Mouse (Mus musculus) cortical plate, adult 2 months (tissue): ENCODE results near the gene Agbl5. TPM values are rescaled to one million over a fixed set of nuclear protein-coding genes. Genes with fewer than 3 reads are reported as not detected.

Source experiments
- H3K27ac ChIP-seq: fragments of 200-500 bp; 2 replicates; pipeline ENCODE4 v1.5.1; 2012; ENCODE audit warnings: low read length, control low read depth, inconsistent platforms; ENCODE audit not compliant: insufficient read depth
- H3K4me1 ChIP-seq: fragments of 200-500 bp; 2 replicates; pipeline ENCODE4 v1.6.1; 2011; ENCODE audit warnings: low read length; ENCODE audit not compliant: control insufficient read depth, insufficient read depth
- H3K4me3 ChIP-seq: fragments of 200-500 bp; 2 replicates; pipeline ENCODE4 v1.5.1; 2011; ENCODE audit warnings: mild to moderate bottlenecking, low read length, control low read depth; ENCODE audit not compliant: insufficient read depth
- CTCF ChIP-seq: fragments of 200-500 bp; IDR thresholded peaks from 2 replicates; pipeline ENCODE4 v1.5.1; 2011; ENCODE audit warnings: mild to moderate bottlenecking, control low read depth, low read length; ENCODE audit not compliant: insufficient read depth; ENCODE audit errors: extremely low read depth
- POLR2A ChIP-seq: fragments of 200-500 bp; IDR thresholded peaks from 2 replicates; pipeline ENCODE4 v1.6.1; 2011; ENCODE audit warnings: mild to moderate bottlenecking, low read length, control low read depth; ENCODE audit not compliant: insufficient read depth; ENCODE audit errors: extremely low read depth
- polyA plus RNA-seq: library from polyadenylated mRNA; depleted of rRNA; stranded (reverse); fragments of >200 nt; gene quantifications from 2 replicates; pipeline ENCODE4 v1.2.3, GENCODE M21; 2012

The Agbl5 gene
- polyA plus RNA-seq, 1 experiment: 15.7 TPM

DNA sequence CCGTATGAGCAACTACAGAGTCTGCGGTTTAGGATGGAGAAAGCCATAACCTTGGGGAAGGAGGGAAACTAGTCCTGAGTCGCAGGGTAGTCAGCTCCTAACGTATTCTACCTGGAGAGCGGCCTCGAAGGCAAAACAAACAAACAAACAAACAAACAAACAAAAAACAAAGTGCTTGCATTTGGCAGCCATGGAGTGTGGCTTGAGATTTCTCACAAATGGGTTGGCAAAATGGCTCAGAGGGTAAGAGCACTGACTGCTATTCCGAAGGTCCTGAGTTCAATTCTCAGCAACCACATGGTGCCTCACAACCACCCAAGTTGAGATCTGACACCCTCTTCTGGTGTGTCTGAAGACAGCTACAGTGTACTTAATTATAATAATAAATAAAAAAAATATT is 21.4 kb downstream of the Agbl5 start:
- no peak for TF ChIP-seq CTCF
- no peak for TF ChIP-seq POLR2A

DNA sequence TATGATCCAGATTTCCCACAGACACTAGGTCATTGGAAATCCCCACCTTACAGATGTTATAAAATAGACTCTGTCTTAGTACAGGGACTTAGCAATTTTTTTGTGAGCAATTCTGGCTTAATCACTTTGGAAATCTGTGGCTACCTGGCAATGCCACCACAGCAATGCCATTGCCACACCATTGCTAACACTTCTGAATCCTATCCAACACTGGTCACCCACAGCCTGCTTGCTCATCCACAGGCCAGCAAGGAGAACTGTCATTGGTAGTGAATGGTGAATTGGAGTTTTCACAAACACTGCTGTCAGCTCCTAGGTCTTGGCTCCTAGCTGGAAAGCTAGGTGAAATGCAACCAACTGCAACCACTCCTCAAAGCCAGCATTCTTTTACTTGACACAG is 22.0 kb downstream of the Agbl5 start:
- TF ChIP-seq POLR2A: no peak
- TF ChIP-seq CTCF: no peak
- Histone ChIP-seq H3K4me3 (no peak overlapping the region), H3K4me1 (peaks cover 2% of the 10 kb centered on the region; the same call in 1 of the 2 replicates), H3K27ac (no peak overlapping the region)

More for the DNA sequence above, 21.4 kb downstream of the Agbl5 start:
- Histone ChIP-seq H3K4me3 (no peak overlapping the region), H3K4me1 (peaks cover 2% of the 10 kb centered on the region; the same call in 1 of the 2 replicates), H3K27ac (no peak overlapping the region)

GRCm38 (mm10) chr5:30912156-30912555 is 23.7 kb downstream of the Agbl5 start:
- no peaks in the 10 kb centered on the region for H3K4me1 ChIP-seq
- H3K27ac ChIP-seq: no peak overlapping the region
- no peak overlapping the region for H3K4me3 ChIP-seq
- TF ChIP-seq CTCF (no peak), POLR2A (no peak)

DNA sequence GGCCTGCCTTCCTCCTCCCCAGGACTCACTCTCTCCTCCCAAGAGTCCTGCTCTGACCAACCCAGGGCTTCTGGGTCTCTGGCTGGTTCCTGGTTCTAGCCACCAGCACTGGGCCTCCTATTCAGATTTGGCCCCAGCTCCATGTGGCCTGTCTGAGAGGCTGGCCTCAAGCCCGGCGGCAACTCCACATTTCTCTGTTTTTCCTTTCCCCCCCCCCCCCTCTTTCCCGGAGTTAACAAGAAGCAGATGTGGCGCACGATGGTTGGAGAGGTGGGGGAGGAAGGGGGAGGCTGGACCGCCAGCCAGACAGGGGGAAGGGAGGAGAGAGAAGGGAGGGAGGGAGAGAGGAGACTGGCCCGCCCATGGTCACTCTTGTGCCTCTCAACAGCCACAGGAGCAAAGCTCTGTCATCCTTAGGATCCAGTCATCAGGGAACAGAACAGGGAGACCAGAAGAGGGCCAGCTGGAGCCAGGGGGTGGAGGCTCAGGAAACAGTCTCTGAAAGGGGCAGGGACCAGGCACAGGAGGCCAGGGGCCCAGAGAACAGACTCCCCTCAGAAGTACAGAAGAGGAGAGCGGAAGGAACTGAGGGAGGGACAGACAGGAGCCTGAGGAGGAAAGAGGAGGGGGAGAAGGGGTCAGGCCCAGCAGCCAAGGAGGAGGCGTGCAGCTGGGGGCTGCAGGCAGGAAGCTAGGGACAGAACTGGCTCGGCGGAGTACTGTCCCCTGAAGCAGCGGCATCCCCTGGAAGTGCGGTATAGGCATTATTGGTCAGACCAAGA is 24.8 kb downstream of the Agbl5 start, which contains the start of gene Emilin1:
TSS of gene Emilin1 (plus strand) at position 343 of the 782 bp plus-strand sequence.
- TF ChIP-seq POLR2A (no peak), CTCF (no peak)
- Histone ChIP-seq H3K4me3 (peak within 1 kb of the TSS; percentile 5; the same call in 1 of the 2 replicates), H3K27ac (no peak within 1 kb of the TSS), H3K4me1 (no peaks in the 10 kb centered on the region)

GRCm38 (mm10) chr5:30914101-30914635 is 25.7 kb downstream of the Agbl5 start:
- no peaks in the 10 kb centered on the region for H3K4me1 ChIP-seq
- H3K27ac ChIP-seq: no peak overlapping the region
- no peak overlapping the region for H3K4me3 ChIP-seq
- no peak for TF ChIP-seq CTCF
- no peak for TF ChIP-seq POLR2A

DNA sequence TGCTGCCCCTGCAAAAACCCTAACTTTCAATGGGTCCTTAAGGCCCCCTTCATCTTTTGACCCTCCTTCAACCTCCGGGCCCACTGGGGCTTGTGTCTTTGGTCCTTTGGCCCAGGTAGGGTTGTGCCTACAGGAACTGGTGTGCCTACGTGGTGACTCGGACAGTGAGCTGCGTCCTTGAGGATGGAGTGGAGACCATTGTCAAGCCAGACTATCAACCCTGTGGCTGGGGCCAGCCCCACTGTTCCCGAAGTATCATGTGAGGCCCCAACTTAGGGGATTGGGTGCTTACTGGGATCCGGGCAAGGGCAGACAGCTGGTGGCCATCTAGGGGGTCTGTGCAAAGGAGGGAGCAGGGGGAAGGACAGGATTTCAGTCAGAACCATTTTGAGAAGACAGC is 26.4 kb downstream of the Agbl5 start:
- Histone ChIP-seq H3K4me1 (no peaks in the 10 kb centered on the region), H3K4me3 (no peak overlapping the region), H3K27ac (no peak overlapping the region)
- TF ChIP-seq POLR2A (no peak), CTCF (no peak)

GRCm38 (mm10) chr5:30915456-30915855 is 27.0 kb downstream of the Agbl5 start:
- no peaks in the 10 kb centered on the region for H3K4me1 ChIP-seq
- no peak overlapping the region for H3K27ac ChIP-seq
- TF ChIP-seq CTCF: no peak
- TF ChIP-seq POLR2A: no peak
- no peak overlapping the region for H3K4me3 ChIP-seq

DNA sequence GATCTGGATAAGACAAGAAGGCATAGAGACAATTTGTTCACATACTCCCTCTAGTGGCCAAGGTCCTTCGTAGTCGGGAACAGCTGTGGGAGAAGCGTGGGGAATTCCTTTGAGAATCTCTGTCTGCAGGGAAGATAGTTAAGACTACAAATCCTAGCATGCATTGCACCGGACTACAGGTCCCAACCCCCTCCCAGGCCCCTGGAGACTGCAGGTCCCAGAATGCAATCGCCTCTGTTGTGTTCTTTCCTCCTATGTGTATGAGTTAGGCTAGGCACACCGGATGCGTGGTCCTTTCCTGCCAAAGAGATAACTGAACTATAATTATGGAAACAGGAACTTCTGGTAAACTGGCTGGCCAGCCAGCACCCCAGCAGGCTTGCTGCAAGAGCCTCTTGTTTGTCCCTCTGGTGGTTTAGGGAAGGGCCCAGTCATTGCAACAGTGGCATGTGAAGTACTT is 27.5 kb downstream of the Agbl5 start:
- TF ChIP-seq POLR2A (peak; percentile 56; the same call in 1 of the 2 replicates), CTCF (peak; percentile 82)
- Histone ChIP-seq H3K4me3 (no peak overlapping the region), H3K27ac (peak overlapping the region; percentile 18; the same call in 1 of the 2 replicates), H3K4me1 (no peaks in the 10 kb centered on the region)

- Histone ChIP-seq H3K4me3 (no peak overlapping the region), H3K4me1 (no peaks in the 10 kb centered on the region), H3K27ac (peak overlapping the region; percentile 18; the same call in 1 of the 2 replicates)
- no peak for TF ChIP-seq POLR2A
- TF ChIP-seq CTCF: no peak
Measured at GRCm38 (mm10) chr5:30916841-30917240, 28.3 kb downstream of the Agbl5 start.

DNA sequence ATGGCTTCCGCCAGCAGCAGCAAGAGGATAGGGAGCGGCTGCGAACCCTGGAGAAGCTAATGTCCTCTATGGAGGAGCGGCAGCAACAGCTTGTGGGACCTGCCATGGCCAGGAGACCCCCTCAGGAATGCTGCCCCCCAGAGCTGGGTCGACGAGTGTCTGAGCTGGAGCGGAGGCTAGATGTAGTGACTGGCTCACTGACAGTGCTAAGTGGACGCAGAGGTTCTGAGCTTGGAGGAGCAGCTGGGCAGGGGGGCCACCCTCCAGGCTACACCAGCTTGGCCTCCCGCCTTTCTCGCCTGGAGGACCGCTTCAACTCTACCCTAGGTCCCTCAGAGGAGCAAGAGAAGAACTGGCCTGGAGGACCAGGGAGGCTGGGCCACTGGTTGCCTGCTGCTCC is 28.9 kb downstream of the Agbl5 start:
- H3K27ac ChIP-seq: no peak overlapping the region
- H3K4me1 ChIP-seq: no peaks in the 10 kb centered on the region
- no peak for TF ChIP-seq CTCF
- no peak for TF ChIP-seq POLR2A
- H3K4me3 ChIP-seq: no peak overlapping the region
